Comparison of ENCODE assay signal across 8 mouse cellular contexts in the genomic region with DNA sequence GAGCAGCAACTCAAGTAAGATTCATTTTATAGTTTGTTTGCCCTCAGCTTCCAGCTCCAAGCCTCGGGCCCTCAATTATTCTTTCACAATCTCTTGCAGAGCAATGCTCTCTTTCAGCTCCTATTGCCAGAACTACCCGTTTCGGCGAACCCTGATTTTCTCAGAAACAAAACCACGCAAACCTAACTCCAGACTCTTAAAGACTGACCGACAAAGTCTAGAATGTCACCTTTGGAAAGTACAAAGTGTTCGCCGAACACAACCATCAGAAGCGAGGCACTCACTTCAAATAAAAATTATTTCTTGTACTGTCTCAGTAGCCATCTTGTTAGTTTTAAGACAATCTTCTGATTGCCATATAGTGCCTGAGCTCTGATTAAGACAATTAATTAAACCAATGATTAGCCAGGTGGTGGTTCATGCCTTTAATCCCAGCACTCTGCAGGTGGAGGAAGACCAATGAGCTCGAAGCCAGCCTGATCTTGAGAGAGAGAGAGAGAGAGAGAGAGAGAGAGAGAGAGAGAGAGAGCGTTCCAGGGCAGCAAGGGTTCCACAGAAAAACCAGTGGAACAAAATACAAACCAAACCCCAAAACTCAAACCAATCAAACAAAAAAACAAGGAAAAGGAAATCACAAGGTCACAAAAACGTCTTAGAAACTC. TPM values are rescaled to one million over a fixed set of nuclear protein-coding genes. Genes with fewer than 3 reads are reported as not detected.
DNase-seq lines count a peak whose midpoint lies in the region; ATAC-seq lines count a peak whose summit lies in the region.

No protein-coding gene starts in this region.

- DNase-seq in lung, postnatal 14 days, result no peak
- DNase-seq in embryonic facial prominence, embryonic 10.5 days (ENCODE audit: low spot score), result no peak
- no peak for DNase-seq in midbrain, embryonic 10.5 days (ENCODE audit: low spot score)
- no peak for DNase-seq in adrenal gland, postnatal 36 days
- no peak for DNase-seq in embryo, embryonic 11 days
- no peak for DNase-seq in embryo, embryonic 10.5 days (ENCODE audit: low spot score)

- peak overlapping the region; percentile 91 for H3K4me2 ChIP-seq in lung, embryonic 15.5 days
- H3K4me2 ChIP-seq in hindbrain, embryonic 16.5 days (ENCODE audit: low read length), result peak overlapping the region; percentile 73

- no peak overlapping the region for H3K27ac ChIP-seq in lung, embryonic 15.5 days
- H3K27ac ChIP-seq in embryonic facial prominence, embryonic 10.5 days (replicated peaks), result peak overlapping the region; percentile 73; the same call in 1 of the 2 replicates
- H3K27ac ChIP-seq in hindbrain, embryonic 16.5 days (ENCODE audit: low read depth, low read length), result peak overlapping the region; percentile 84
- H3K27ac ChIP-seq in midbrain, embryonic 10.5 days (replicated peaks), result peak overlapping the region; percentile 80; the same call in 1 of the 2 replicates

- peak overlapping the region; percentile 89 for H3K9ac ChIP-seq in lung, embryonic 15.5 days
- peak overlapping the region; percentile 98 for H3K9ac ChIP-seq in hindbrain, embryonic 16.5 days (ENCODE audit: low read depth, low read length)

- H3K4me3 ChIP-seq in lung, embryonic 15.5 days, result peak overlapping the region; percentile 85
- H3K4me3 ChIP-seq in embryonic facial prominence, embryonic 10.5 days, result peak overlapping the region; percentile 76
- H3K4me3 ChIP-seq in hindbrain, embryonic 16.5 days (ENCODE audit: low read length), result peak overlapping the region; percentile 90
- H3K4me3 ChIP-seq in midbrain, embryonic 10.5 days, result peak overlapping the region; percentile 71

- no peaks in the 10 kb centered on the region for H3K9me3 ChIP-seq in lung, embryonic 15.5 days
- no peaks in the 10 kb centered on the region for H3K9me3 ChIP-seq in embryonic facial prominence, embryonic 10.5 days
- no peaks in the 10 kb centered on the region for H3K9me3 ChIP-seq in hindbrain, embryonic 16.5 days (ENCODE audit: control insufficient read depth, low read length)
- no peaks in the 10 kb centered on the region for H3K9me3 ChIP-seq in midbrain, embryonic 10.5 days (replicated peaks)

- WGBS in lung, embryonic 15.5 days, result 68% methylated on average over 12 of the region's 12 CpGs
- WGBS in embryonic facial prominence, embryonic 10.5 days, result 82% methylated on average over 12 of the region's 12 CpGs
- WGBS in hindbrain, embryonic 16.5 days, result 67% methylated on average over 12 of the region's 12 CpGs
- 80% methylated on average over 12 of the region's 12 CpGs for WGBS in midbrain, embryonic 10.5 days

- no peaks in the 10 kb centered on the region for H3K27me3 ChIP-seq in lung, embryonic 15.5 days
- H3K27me3 ChIP-seq in embryonic facial prominence, embryonic 10.5 days (replicated peaks; ENCODE audit: low read depth, poor library complexity, severe bottlenecking), result peaks cover 12% of the 10 kb centered on the region; the same call in 1 of the 2 replicates
- no peaks in the 10 kb centered on the region for H3K27me3 ChIP-seq in hindbrain, embryonic 16.5 days (replicated peaks; ENCODE audit: control insufficient read depth, insufficient read depth, low read length)
- peaks cover 12% of the 10 kb centered on the region for H3K27me3 ChIP-seq in midbrain, embryonic 10.5 days (ENCODE audit: low read depth, poor library complexity, severe bottlenecking)

- ATAC-seq in lung, embryonic 15.5 days (ENCODE audit: borderline replicate concordance, extremely low read depth, low FRiP score, low TSS enrichment), result no peak
- ATAC-seq in hindbrain, embryonic 16.5 days, result no peak

- peaks cover 6% of the 10 kb centered on the region; the same call in 1 of the 2 replicates for H3K4me1 ChIP-seq in lung, embryonic 15.5 days
- peaks cover 7% of the 10 kb centered on the region for H3K4me1 ChIP-seq in embryonic facial prominence, embryonic 10.5 days
- peaks cover 10% of the 10 kb centered on the region for H3K4me1 ChIP-seq in hindbrain, embryonic 16.5 days (ENCODE audit: control insufficient read depth, insufficient read depth, low read depth, low read length)
- H3K4me1 ChIP-seq in midbrain, embryonic 10.5 days, result peaks cover 7% of the 10 kb centered on the region

- H3K36me3 ChIP-seq in lung, embryonic 15.5 days, result no peaks in the 10 kb centered on the region
- H3K36me3 ChIP-seq in embryonic facial prominence, embryonic 10.5 days (replicated peaks), result 0 out of 2 replicates have a peak, but pooled peaks cover 8% of the 10 kb centered on the region
- H3K36me3 ChIP-seq in hindbrain, embryonic 16.5 days (ENCODE audit: control insufficient read depth, insufficient read depth, low read length), result no peaks in the 10 kb centered on the region
- peaks cover 6% of the 10 kb centered on the region for H3K36me3 ChIP-seq in midbrain, embryonic 10.5 days

RNA-seq across cellular contexts. Expression of a gene that starts 0.7 kb away (rescaled TPM):
- 110 and 117 TPM in 2 replicates for polyA plus RNA-seq in lung, embryonic 15.5 days (2015; fragmentation: Nextera tagmentation; extraction: Ambion mirVana)
- 33.6 and 37.4 TPM in 2 replicates for polyA plus RNA-seq in embryonic facial prominence, embryonic 10.5 days (2016; fragmentation: Nextera tagmentation; extraction: Ambion mirVana)
- 179 and 204 TPM in 2 replicates for polyA plus RNA-seq in hindbrain, embryonic 16.5 days (2015; fragmentation: Nextera tagmentation; extraction: Ambion mirVana)
- polyA plus RNA-seq in midbrain, embryonic 10.5 days (2016; fragmentation: Nextera tagmentation; extraction: Ambion mirVana), result 34.9 and 43.3 TPM in 2 replicates
- 100 to 1,000 TPM; 132 to 160 TPM for total RNA-seq in adrenal gland, postnatal 36 days (2021)
